Mouse (Mus musculus): ENCODE results near the gene Ptpn22.
"Not testable (repeated sequence)": the region's sequence is repeated elsewhere in the genome, so short reads cannot be mapped to it uniquely, and the experiment has no call there.

Gene Ptpn22

GRCm38 (mm10) chr3:103858881-103859801 is at the start of gene Ptpn22:
Ptpn22 (plus strand) TSS chr3:103859795.
- DNase-seq (ENCODE audit: low spot score in 2 of 2): peak; percentile 39 to 68

GRCm38 (mm10) chr3:103809799-103810150 is 49.8 kb upstream of the Ptpn22 start:
- no peak for DNase-seq (ENCODE audit: low spot score in 2 of 2)

- DNase-seq (ENCODE audit: low spot score in 2 of 2): no peak
Measured at GRCm38 (mm10) chr3:103810967-103811366, 48.6 kb upstream of the Ptpn22 start.

- DNase-seq (ENCODE audit: low spot score in 2 of 2): no peak
Measured at GRCm38 (mm10) chr3:103827548-103827947, 32.0 kb upstream of the Ptpn22 start.

GRCm38 (mm10) chr3:103829036-103829435 is 30.6 kb upstream of the Ptpn22 start:
- no peak for DNase-seq (ENCODE audit: low spot score in 2 of 2)

- DNase-seq (ENCODE audit: low spot score in 2 of 2): not testable (repeated sequence)
Measured at GRCm38 (mm10) chr3:103830681-103831080, 28.9 kb upstream of the Ptpn22 start.

GRCm38 (mm10) chr3:103831146-103831545 is 28.4 kb upstream of the Ptpn22 start:
- no peak for DNase-seq (ENCODE audit: low spot score in 2 of 2)

- no peak for DNase-seq (ENCODE audit: low spot score in 2 of 2)
Measured at GRCm38 (mm10) chr3:103832426-103832825, 27.2 kb upstream of the Ptpn22 start, which contains the start of gene Bcl2l15. Bcl2l15 (plus strand) TSS chr3:103832601.

- no peak for DNase-seq (ENCODE audit: low spot score in 2 of 2)
Measured at GRCm38 (mm10) chr3:103834001-103834400, 25.6 kb upstream of the Ptpn22 start.

- no peak for DNase-seq (ENCODE audit: low spot score in 2 of 2)
Measured at GRCm38 (mm10) chr3:103835272-103835950, 24.2 kb upstream of the Ptpn22 start.

- DNase-seq (ENCODE audit: low spot score in 2 of 2): no peak
Measured at GRCm38 (mm10) chr3:103835951-103836310, 23.7 kb upstream of the Ptpn22 start.

GRCm38 (mm10) chr3:103836453-103836852 is 23.1 kb upstream of the Ptpn22 start:
- no peak for DNase-seq (ENCODE audit: low spot score in 2 of 2)

GRCm38 (mm10) chr3:103839711-103840110 is 19.9 kb upstream of the Ptpn22 start:
- DNase-seq (ENCODE audit: low spot score in 2 of 2): no peak

GRCm38 (mm10) chr3:103840195-103840594 is 19.4 kb upstream of the Ptpn22 start:
- DNase-seq (ENCODE audit: low spot score in 2 of 2): not testable (repeated sequence)

GRCm38 (mm10) chr3:103840946-103841345 is 18.6 kb upstream of the Ptpn22 start:
- not testable (repeated sequence) for DNase-seq (ENCODE audit: low spot score in 2 of 2)

- no peak for DNase-seq (ENCODE audit: low spot score in 2 of 2)
Measured at GRCm38 (mm10) chr3:103850644-103851363, 8.8 kb upstream of the Ptpn22 start.

GRCm38 (mm10) chr3:103851481-103851880 is 8.1 kb upstream of the Ptpn22 start:
- no peak for DNase-seq (ENCODE audit: low spot score in 2 of 2)

- no peak for DNase-seq (ENCODE audit: low spot score in 2 of 2)
Measured at GRCm38 (mm10) chr3:103851882-103852281, 7.7 kb upstream of the Ptpn22 start.

- peak; percentile 71 to 81 for DNase-seq (ENCODE audit: low spot score in 2 of 2)
Measured at GRCm38 (mm10) chr3:103852565-103853299, 6.9 kb upstream of the Ptpn22 start.

GRCm38 (mm10) chr3:103853804-103854203 is 5.8 kb upstream of the Ptpn22 start:
- no peak for DNase-seq (ENCODE audit: low spot score in 2 of 2)

GRCm38 (mm10) chr3:103857036-103857805 is 2.4 kb upstream of the Ptpn22 start:
- DNase-seq (ENCODE audit: low spot score in 2 of 2): no peak
